Mouse (Mus musculus): ENCODE measurements at regions not wholly inside any gene's neighbourhood (a gene's known extent, or its start where the extent isn't known, plus 50 kb on each side); places are given as distances from the start of the nearest gene placed in this dataset.
"Not testable (repeated sequence)": the region's sequence is repeated elsewhere in the genome, so short reads cannot be mapped to it uniquely, and the experiment has no call there.

DNA sequence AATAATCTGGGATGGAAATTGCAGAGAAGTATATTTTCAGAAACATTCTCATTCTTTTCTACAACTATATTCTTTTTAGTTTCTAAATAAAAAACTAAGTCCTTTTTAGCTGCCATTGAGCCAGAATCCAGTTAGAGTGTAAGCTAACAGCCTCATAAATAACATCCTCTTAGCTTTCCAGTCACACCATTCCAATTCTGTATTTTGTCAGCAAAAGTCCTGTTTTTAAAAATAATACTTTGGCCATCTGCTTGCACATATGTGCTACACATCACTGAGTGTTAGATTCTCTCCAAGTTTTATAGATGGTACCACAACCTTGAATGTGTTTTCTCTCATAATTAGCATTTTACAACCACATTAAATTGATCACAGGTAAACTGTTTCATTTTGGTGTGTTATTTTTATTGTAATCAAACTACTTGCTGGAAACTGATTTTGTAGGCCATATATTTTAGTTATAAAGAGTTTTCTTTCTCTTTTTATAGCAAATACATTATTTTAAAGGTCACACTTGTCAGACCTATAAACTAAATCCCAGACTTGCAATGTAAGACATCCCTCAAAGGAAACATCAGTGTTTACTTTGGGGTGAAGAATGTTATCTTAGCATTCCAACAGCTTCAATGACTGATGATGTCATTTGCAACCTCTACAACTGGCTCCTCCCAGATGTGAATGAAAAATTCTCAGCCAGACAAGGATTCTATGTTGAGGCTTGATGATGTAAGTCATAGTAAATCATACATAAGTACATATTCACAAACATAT is 1878.9 kb upstream of the Flrt2 start:
- DNase-seq (ENCODE audit: extremely low spot score, low read depth, low spot score) = no peak

- DNase-seq (ENCODE audit: extremely low spot score, low read depth, low spot score) = no peak
These were observed 1841.0 kb upstream of the Flrt2 start for GRCm38 (mm10) chr12:93850944-93851520.

DNA sequence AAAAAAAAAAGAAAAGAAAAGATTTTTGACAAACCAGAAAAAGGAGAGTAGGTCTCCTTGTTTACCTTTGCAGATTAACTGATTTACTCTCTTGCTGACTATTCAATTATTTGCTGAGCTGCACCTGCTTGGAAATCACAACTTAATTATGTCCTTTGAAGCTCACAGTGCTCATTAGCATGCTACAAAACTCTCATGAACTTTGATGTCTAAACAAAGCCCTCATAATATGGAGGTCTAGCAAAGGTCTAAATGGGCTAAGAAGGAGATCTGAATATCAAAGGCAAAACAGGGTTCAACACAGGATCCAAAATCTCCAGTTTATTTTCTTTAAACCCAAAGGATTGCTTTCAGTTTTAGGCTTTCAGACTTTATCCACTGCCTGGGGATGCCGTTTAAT is 1840.4 kb upstream of the Flrt2 start:
- DNase-seq (ENCODE audit: extremely low spot score, low read depth, low spot score) = no peak

DNA sequence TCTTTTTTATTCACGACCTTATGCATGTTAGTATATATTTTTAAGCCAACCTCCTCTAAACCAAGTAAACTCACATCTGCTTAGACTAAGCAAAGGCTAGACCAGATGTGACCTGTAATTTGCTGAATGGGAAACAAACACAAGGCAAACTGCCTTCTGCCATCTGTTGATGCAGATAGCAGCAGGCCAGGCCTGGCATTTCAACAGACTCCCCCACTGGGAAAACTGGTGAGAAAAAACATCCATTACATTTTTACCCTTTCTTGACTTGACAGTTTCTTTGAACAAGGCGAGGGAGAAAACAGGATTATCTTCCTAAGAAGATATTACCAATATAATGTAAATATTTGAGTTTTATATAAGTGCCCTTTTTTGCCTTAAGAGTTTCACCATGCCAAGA is 1806.1 kb upstream of the Flrt2 start:
- DNase-seq (ENCODE audit: extremely low spot score, low read depth, low spot score) = no peak

- no peak for DNase-seq (ENCODE audit: extremely low spot score, low read depth, low spot score)
These were observed 1801.9 kb upstream of the Flrt2 start for GRCm38 (mm10) chr12:93890109-93890508.

DNA sequence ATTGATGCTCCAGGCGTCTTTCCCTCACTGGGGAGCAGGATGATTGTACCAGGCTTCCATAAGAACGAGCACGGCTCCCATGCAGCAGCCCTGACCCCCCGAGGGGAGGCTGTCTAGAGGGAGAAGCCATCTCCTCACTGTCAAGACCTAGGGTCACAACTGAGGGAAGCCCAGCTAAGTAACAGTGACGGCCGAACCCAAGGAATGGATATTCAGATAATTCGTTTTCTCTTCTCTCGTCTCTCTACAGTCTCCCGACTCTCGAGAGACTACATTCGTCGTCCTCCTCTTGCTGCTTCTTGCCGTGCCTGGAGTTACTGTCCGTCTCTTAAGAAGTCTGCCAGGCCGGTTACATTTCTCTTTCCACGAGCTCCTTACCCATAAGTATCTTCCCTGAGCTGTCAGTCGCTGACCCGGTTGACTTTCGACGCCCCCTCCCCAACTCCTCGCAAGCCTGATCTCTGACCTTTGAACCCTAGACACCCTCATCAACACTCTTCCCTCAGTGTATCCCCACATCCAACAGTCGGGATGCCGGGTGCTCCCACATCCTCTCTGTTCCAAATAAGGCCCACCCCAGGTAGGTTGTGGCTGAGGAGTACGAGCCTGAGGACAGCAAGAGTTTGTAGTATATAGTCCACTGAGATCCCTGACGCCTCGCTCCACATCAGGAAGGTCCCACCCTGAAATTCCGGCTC is 1763.3 kb upstream of the Flrt2 start:
- DNase-seq (ENCODE audit: extremely low spot score, low read depth, low spot score) = not testable (repeated sequence)

DNA sequence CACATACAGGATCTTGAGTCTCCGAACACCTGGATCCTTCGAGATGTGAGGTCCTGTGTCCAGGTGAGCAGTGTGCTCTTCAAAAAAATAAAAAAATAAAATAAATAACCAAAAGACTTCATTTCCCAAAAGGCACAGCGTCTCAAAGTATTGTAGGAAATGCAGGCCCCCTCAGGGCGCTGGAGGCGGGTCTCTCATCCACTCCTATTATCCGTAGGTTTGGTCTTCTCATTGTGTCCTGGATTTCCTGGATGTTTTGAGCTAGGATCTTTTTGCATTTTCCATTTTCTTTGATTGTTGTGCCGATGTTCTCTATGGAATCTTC is 1762.8 kb upstream of the Flrt2 start:
- DNase-seq (ENCODE audit: extremely low spot score, low read depth, low spot score) = not testable (repeated sequence)

- not testable (repeated sequence) for DNase-seq (ENCODE audit: extremely low spot score, low read depth, low spot score)
These were observed 1761.8 kb upstream of the Flrt2 start for GRCm38 (mm10) chr12:93930242-93930641.

GRCm38 (mm10) chr12:93960869-93961268 is 1731.2 kb upstream of the Flrt2 start:
- DNase-seq (ENCODE audit: extremely low spot score, low read depth, low spot score) = no peak

DNA sequence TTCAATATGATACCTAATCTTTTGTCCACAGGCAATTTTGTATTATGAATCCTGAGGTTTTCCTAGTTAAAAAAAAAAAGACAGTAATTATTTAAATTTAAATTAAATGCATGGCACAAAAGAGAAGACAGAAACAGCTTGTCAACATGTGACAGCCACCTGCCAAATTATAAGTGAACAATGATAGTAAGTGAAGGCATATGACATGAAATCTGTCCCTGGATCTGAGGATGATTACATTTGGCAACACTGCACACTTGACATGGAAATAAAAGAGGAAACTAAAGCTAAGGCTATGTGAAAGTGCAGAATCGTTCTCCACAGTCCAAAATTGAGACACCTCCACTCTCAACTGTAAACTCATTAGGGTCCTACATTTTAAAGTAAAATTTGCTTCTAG is 1710.7 kb upstream of the Flrt2 start:
- DNase-seq (ENCODE audit: extremely low spot score, low read depth, low spot score) = no peak

- no peak for DNase-seq (ENCODE audit: extremely low spot score, low read depth, low spot score)
These were observed 1700.5 kb upstream of the Flrt2 start for GRCm38 (mm10) chr12:93991531-93991930.

- DNase-seq (ENCODE audit: extremely low spot score, low read depth, low spot score) = no peak
These were observed 1698.2 kb upstream of the Flrt2 start for GRCm38 (mm10) chr12:93993875-93994274.

GRCm38 (mm10) chr12:94015946-94016345 is 1676.1 kb upstream of the Flrt2 start:
- no peak for DNase-seq (ENCODE audit: extremely low spot score, low read depth, low spot score)

DNA sequence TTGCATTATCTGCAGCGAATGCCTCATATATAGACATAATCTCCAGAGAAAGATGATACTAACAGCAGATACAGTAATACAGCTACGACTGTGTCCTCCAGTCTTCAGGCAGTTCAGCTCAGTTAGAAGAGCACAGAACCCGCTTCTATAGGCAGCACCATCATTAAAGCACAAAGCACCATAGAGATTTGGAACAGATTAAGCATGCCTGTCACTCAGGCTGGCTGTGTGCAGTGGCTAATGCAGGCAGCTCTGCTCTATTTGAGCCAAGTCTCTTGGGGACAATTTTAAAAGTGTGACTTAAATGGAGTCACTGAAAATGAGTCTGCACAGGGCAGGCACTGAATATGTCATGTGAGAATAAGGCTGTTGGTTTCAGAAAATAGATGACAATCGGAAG is 1660.7 kb upstream of the Flrt2 start:
- peak; percentile 31 for DNase-seq (ENCODE audit: extremely low spot score, low read depth, low spot score)

- DNase-seq (ENCODE audit: extremely low spot score, low read depth, low spot score) = no peak
These were observed 1644.1 kb upstream of the Flrt2 start for GRCm38 (mm10) chr12:94047972-94048371.

GRCm38 (mm10) chr12:94057767-94058166 is 1634.3 kb upstream of the Flrt2 start:
- DNase-seq (ENCODE audit: extremely low spot score, low read depth, low spot score) = no peak

- DNase-seq (ENCODE audit: extremely low spot score, low read depth, low spot score) = no peak
These were observed 1632.4 kb upstream of the Flrt2 start for GRCm38 (mm10) chr12:94059641-94060040.

- no peak for DNase-seq (ENCODE audit: extremely low spot score, low read depth, low spot score)
These were observed 1631.7 kb upstream of the Flrt2 start for GRCm38 (mm10) chr12:94060336-94060735.

DNA sequence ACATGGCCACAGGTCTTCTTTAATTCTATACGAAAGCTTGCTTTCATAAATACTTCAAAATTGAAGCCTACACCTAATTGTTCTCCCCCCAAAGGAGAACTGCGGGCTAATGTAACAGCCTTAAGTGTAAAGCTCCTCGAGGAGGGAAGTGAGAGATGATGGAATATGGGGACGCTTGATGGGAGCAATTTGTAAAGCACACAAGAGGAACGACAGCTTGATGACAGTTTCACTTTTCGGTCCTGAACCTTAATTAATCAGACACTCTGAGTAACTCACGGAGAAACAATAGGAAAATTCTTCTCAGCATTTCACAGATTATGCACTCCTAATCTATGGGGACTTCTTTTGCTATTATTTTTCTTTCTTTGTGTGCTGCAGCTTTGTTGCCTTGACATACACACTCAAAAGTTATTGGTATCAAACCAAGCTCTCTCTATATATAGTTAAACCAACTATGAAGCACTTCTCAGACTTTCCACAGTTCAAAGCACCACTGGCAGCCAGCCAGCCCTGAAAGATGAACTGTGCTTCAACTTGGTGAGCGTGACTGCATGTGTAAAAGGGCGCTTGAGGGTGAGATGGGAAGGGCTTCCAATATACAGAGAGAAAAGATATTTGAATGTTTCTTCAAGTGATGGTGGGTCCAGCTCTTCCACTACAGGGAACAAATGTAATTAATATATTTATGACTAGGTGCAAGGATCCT is 1625.4 kb upstream of the Flrt2 start:
- DNase-seq (ENCODE audit: extremely low spot score, low read depth, low spot score) = no peak

DNA sequence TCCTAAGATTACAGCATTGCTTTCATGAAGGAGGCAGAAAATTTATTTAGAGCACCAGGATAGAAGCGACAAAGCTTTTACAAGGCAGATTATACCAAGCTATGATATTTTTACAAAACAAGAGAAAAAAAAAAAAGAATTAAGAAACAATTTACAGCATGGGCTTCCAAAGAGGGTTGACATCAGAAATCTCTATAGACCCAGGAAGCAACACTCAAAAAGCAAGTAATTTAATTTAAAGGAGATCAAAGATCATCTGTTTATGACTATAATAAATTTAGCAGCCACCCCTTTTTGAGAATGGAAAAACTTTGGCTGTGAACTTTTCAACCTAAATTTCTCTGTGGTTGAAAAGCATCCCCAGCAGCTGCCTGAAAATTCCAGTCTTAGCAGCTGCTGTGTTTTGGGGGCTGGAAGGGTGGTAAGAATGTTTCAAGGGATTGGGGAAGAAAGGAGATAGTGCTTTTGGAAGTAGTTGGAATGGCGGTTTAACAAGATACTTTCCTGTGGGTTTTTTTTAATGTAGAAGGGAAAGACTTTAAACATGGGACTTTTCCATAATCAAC is 1621.0 kb upstream of the Flrt2 start:
- DNase-seq (ENCODE audit: extremely low spot score, low read depth, low spot score) = no peak

- no peak for DNase-seq (ENCODE audit: extremely low spot score, low read depth, low spot score)
These were observed 1586.4 kb upstream of the Flrt2 start for GRCm38 (mm10) chr12:94105582-94106162.
